ENCODE assay signal across 11 mouse cellular contexts in genomic region chr10:13652061-13652460, GRCm38 (mm10).
"Had no signal": no experiment of that assay in that cellular context is flagged by ENCODE, and none has a peak within 500 bp of the region (broad histone marks: within the 10 kb centered on the region; RNA-seq: fewer than 3 reads in every experiment).

No protein-coding gene starts in this region.

- DNase-seq: liver, postnatal 0 days; lung, adult 2 months; lung, postnatal 14 days; lung, postnatal 36 days; right cerebral cortex, adult 18-20 months; right cerebral cortex, postnatal 25 days; right cerebral cortex, postnatal 4 days; spleen, adult 18-20 months; thymus, adult 18-20 months; thymus, postnatal 14 days; thymus, postnatal 36 days had no signal
